Mouse (Mus musculus) liver, embryonic 14.5 days (tissue): ENCODE results near the gene Fndc1.

Experiments
- CTCF ChIP-seq: IDR thresholded peaks from 2 replicates; pipeline ENCODE4 v1.5.1; 2016; ENCODE audit warnings: antibody characterized with exemption, low read depth, control low read depth
- EP300 ChIP-seq: IDR thresholded peaks from 2 replicates; pipeline ENCODE4 v1.6.1; 2016; ENCODE audit warnings: antibody characterized with exemption, low read depth

- no peak for TF ChIP-seq EP300
- TF ChIP-seq CTCF = no peak
These were observed 136.8 kb downstream of the Fndc1 start for GRCm38 (mm10) chr17:7690271-7690670.
